Mouse (Mus musculus): ENCODE results near the gene Alg10b. TPM values are rescaled to one million over a fixed set of nuclear protein-coding genes. Genes with fewer than 3 reads are reported as not detected.

Gene Alg10b
- total and polyA plus RNA-seq, 2 experiments from 2014 or later = 34.8 to 91.3 TPM

DNA sequence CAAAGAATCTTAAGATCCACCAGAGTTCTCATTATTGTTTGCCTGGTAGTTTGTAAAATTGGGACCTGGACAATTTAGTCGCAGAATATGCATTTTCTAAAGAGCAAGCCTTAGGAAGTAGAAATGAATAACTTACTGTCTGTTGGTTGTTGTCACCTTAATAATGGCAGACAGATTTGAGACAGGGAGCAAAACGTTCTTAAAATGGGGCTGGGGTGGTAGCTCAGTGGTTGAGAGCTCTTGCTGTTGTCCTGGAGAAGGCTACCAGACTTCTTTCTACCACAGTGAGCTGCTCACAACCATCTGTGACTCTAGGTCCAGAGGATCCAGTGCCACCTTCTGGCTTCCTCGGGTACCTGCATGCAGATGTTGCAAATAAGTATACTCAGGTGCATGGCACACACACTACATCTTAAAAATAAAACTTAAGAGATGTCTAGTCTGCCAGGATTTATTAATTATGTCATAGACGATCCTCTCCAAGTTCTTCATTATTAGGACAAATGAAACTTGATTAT is 1.0 kb downstream of the Alg10b start:
- H3K27ac ChIP-seq (ENCODE audit: low read depth, low read length) = 0 out of 2 replicates have a peak overlapping the region, but pooled peaks have one; percentile 92
- H3K4me3 ChIP-seq (ENCODE audit: low read depth, low read length) = peak overlapping the region; percentile 80
- 65% methylated on average over 4 of the region's 4 CpGs for WGBS
- H3K4me1 ChIP-seq (ENCODE audit: insufficient read depth) = peaks cover 12% of the 10 kb centered on the region; the same call in 1 of the 2 replicates
- DNase-seq = peak; percentile 54
- no peaks in the 10 kb centered on the region for H3K27me3 ChIP-seq (ENCODE audit: insufficient read depth, low read length)
- H3K4me2 ChIP-seq (ENCODE audit: low read depth) = peak overlapping the region; percentile 66
- ATAC-seq = no peak
- TF ChIP-seq CTCF (IDR thresholded peaks at IDR 0.05; ENCODE audit: low read depth) = peak; percentile 68
- peaks cover 32% of the 10 kb centered on the region for H3K36me3 ChIP-seq (ENCODE audit: insufficient read depth)
- no peaks in the 10 kb centered on the region for H3K9me3 ChIP-seq (ENCODE audit: low read length)
- H3K9ac ChIP-seq = peak overlapping the region; percentile 97

DNA sequence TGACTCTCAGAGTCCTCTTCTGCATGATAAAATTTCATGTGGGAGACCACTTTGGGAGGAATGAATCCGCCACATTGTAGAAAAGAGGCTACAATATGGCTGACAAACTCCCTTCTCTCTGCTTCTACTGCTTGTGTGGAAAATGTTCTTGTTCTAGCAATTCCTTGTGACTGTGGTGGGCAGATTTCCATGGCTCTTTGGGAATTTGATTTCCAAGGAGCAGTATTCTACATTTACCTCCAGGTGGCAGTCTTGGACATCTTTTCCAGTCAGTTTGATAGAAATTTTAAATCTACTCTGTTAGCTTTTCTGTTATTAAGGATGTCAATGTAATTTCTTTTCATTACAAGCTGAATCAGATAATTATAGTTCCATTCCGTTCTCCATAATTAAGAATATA is 13.5 kb downstream of the Alg10b start:
- WGBS = 36% methylated on average over 2 of the region's 2 CpGs
- no peaks in the 10 kb centered on the region for H3K4me1 ChIP-seq (ENCODE audit: insufficient read depth)
- H3K27ac ChIP-seq (ENCODE audit: low read depth, low read length) = no peak overlapping the region
- no peak overlapping the region for H3K4me2 ChIP-seq (ENCODE audit: low read depth)
- peak; percentile 75 for TF ChIP-seq CTCF (IDR thresholded peaks at IDR 0.05; ENCODE audit: low read depth)
- ATAC-seq (peak; percentile 27; the same call in 1 of the 2 replicates), DNase-seq (peak; percentile 88)
- H3K9ac ChIP-seq = no peak overlapping the region
- H3K36me3 ChIP-seq (ENCODE audit: insufficient read depth) = peaks cover 5% of the 10 kb centered on the region
- H3K4me3 ChIP-seq (ENCODE audit: low read depth, low read length) = no peak overlapping the region
- no peaks in the 10 kb centered on the region for H3K27me3 ChIP-seq (ENCODE audit: insufficient read depth, low read length)
- no peaks in the 10 kb centered on the region for H3K9me3 ChIP-seq (ENCODE audit: low read length)

DNA sequence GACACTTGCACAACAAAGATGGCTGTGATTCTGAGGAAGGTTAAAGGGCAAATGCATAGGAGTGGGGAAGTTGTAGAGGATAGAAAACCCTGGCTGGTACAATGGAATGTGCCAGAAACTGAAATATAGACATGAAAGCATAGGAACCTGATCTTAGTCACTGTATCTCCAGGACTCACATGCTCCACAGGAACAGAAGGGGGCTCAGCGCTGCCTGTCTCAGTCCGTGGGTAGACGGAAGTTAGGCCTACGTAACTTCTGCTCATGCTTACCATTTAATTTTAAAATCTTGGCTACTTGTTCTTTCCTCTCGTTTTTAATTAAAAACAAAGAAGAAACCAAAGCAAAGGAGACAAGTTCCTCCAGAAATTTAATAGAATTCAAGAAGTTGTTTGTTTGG is 20.0 kb downstream of the Alg10b start:
- H3K27me3 ChIP-seq (ENCODE audit: insufficient read depth, low read length) = no peaks in the 10 kb centered on the region
- no peaks in the 10 kb centered on the region for H3K36me3 ChIP-seq (ENCODE audit: insufficient read depth)
- no peak for TF ChIP-seq CTCF (IDR thresholded peaks at IDR 0.05; ENCODE audit: low read depth)
- H3K4me2 ChIP-seq (ENCODE audit: low read depth) = no peak overlapping the region
- no peaks in the 10 kb centered on the region for H3K4me1 ChIP-seq (ENCODE audit: insufficient read depth)
- H3K4me3 ChIP-seq (ENCODE audit: low read depth, low read length) = no peak overlapping the region
- 86% methylated on average over 5 of the region's 5 CpGs for WGBS
- DNase-seq (no peak), ATAC-seq (no peak)
- no peaks in the 10 kb centered on the region for H3K9me3 ChIP-seq (ENCODE audit: low read length)
- no peak overlapping the region for H3K27ac ChIP-seq (ENCODE audit: low read depth, low read length)
- no peak overlapping the region for H3K9ac ChIP-seq

DNA sequence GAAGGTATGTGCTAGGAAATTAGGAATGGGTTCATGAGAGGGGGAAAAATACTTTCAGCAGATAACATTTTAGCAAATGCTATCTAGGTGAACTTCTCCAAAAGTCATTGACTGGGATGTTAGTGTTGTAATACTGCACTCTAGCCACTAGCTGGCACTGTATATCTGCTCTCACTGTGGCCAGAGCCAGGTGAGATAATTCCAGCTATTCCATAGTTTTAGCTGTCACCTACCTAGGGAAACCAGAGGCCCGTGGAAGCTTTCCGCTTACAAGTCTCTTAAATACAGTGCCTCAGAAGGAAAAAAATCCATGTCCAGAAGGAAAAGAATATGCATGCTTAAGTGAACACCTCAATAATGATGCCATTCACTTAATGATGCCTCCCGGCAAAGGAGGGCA is 25.6 kb downstream of the Alg10b start:
- peak; percentile 79 for DNase-seq
- TF ChIP-seq CTCF (IDR thresholded peaks at IDR 0.05; ENCODE audit: low read depth) = peak; percentile 97
- H3K4me2 ChIP-seq (ENCODE audit: low read depth) = no peak overlapping the region
- H3K4me3 ChIP-seq (ENCODE audit: low read depth, low read length) = no peak overlapping the region
- peak; percentile 61 for ATAC-seq
- 39% methylated on average over 3 of the region's 3 CpGs for WGBS
- no peaks in the 10 kb centered on the region for H3K4me1 ChIP-seq (ENCODE audit: insufficient read depth)
- no peak overlapping the region for H3K27ac ChIP-seq (ENCODE audit: low read depth, low read length)
- no peaks in the 10 kb centered on the region for H3K27me3 ChIP-seq (ENCODE audit: insufficient read depth, low read length)
- no peak overlapping the region for H3K9ac ChIP-seq
- H3K9me3 ChIP-seq (ENCODE audit: low read length) = no peaks in the 10 kb centered on the region
- no peaks in the 10 kb centered on the region for H3K36me3 ChIP-seq (ENCODE audit: insufficient read depth)

DNA sequence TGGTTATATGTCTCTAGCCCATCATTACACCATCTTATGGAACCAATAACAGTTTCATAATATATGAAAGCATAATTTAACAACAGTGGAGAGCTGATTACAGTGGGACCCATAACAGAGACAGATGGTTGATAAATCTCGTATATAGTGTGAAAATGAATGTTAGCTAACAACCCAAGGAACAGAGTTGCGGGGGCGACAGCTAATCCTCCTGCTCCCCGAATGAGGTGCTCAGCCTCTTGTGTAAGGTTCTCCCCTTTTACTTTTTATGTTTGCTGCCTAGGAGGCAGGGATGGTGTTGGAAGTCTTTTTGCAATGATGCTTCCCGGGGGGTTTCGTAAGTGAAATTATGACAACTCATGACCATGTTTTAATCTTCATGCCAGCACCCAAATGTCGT is 58.8 kb downstream of the Alg10b start:
- Histone ChIP-seq H3K4me3 (ENCODE audit: low read depth, low read length) (no peak overlapping the region), H3K4me1 (ENCODE audit: insufficient read depth) (no peaks in the 10 kb centered on the region), H3K9me3 (ENCODE audit: low read length) (no peaks in the 10 kb centered on the region), H3K4me2 (ENCODE audit: low read depth) (no peak overlapping the region), H3K27ac (ENCODE audit: low read depth, low read length) (no peak overlapping the region), H3K9ac (no peak overlapping the region), H3K27me3 (ENCODE audit: insufficient read depth, low read length) (no peaks in the 10 kb centered on the region), H3K36me3 (ENCODE audit: insufficient read depth) (no peaks in the 10 kb centered on the region)
- 80% methylated on average over 7 of the region's 7 CpGs for WGBS
- ATAC-seq (no peak), DNase-seq (no peak)
- no peak for TF ChIP-seq CTCF (IDR thresholded peaks at IDR 0.05; ENCODE audit: low read depth)

Small RNA genes lying within 50 kb of the gene (microRNA-seq; reads per million reads assigned to microRNA genes)
- gene Mir7648 = 0 to 0.49 reads per million in 2 experiments
